Mouse (Mus musculus) MEL (cell line): ENCODE measurements around the gene Cdk1.

Experiments used
- BHLHE40 ChIP-seq: IDR thresholded peaks from 2 replicates; pipeline ENCODE4 v1.6.1; 2012; ENCODE audit warnings: low read depth, mild to moderate bottlenecking, inconsistent platforms, low read length, improper control_type of control experiment, borderline replicate concordance
- CTCF ChIP-seq, 3 experiments: IDR thresholded peaks in 2 of 3; conservative IDR thresholded peaks in 1 of 3; 2 replicates each; pipeline ENCODE4 v1.5.1; 2011 to 2012; ENCODE audit warnings: low read length in 3 of 3, low read depth in 2 of 3, mild to moderate bottlenecking in 2 of 3, improper control_type of control experiment in 1 of 3, inconsistent platforms in 1 of 3, mixed read lengths in 1 of 3, moderate library complexity in 1 of 3; ENCODE audit not compliant: control insufficient read depth in 1 of 3, insufficient read depth in 1 of 3, poor library complexity in 1 of 3, severe bottlenecking in 1 of 3
- E2F4 ChIP-seq: IDR thresholded peaks from 2 replicates; pipeline ENCODE4 v1.6.1; 2011; ENCODE audit warnings: low read depth, low read length, improper control_type of control experiment, borderline replicate concordance
- ETS1 ChIP-seq: IDR thresholded peaks from 2 replicates; pipeline ENCODE4 v1.6.1; 2012; ENCODE audit warnings: low read depth, mild to moderate bottlenecking, inconsistent platforms, low read length, improper control_type of control experiment, moderate library complexity
- GATA1 ChIP-seq: IDR thresholded peaks from 2 replicates; pipeline ENCODE4 v1.6.1; 2011; ENCODE audit warnings: low read depth, low read length, improper control_type of control experiment
- HCFC1 ChIP-seq: IDR thresholded peaks from 2 replicates; pipeline ENCODE4 v1.6.1; 2012; ENCODE audit warnings: low read depth, mild to moderate bottlenecking, inconsistent platforms, low read length, improper control_type of control experiment, moderate library complexity
- JUND ChIP-seq: IDR thresholded peaks from 2 replicates; pipeline ENCODE4 v1.6.1; 2011; ENCODE audit warnings: low read depth, mild to moderate bottlenecking, improper control_type of control experiment, low read length
- MAFK ChIP-seq: IDR thresholded peaks from 2 replicates; pipeline ENCODE4 v1.6.1; 2011; ENCODE audit warnings: low read depth, mild to moderate bottlenecking, low read length, improper control_type of control experiment, borderline replicate concordance
- NRF1 ChIP-seq: IDR thresholded peaks from 2 replicates; pipeline ENCODE4 v1.6.1; 2014; ENCODE audit warnings: low read depth, mild to moderate bottlenecking, inconsistent platforms, low read length, improper control_type of control experiment, moderate library complexity; ENCODE audit not compliant: poor library complexity, insufficient read depth, severe bottlenecking
- POLR2A ChIP-seq, 2 experiments: IDR thresholded peaks; 2 replicates each; pipeline ENCODE4 v1.6.1; 2011 to 2012; ENCODE audit warnings: low read length in 2 of 2, mild to moderate bottlenecking in 2 of 2, control low read depth in 1 of 2, improper control_type of control experiment in 1 of 2, low read depth in 1 of 2, moderate library complexity in 1 of 2; ENCODE audit not compliant: control insufficient read depth in 1 of 2, insufficient read depth in 1 of 2, poor library complexity in 1 of 2
- POLR2AphosphoS5 ChIP-seq: IDR thresholded peaks from 2 replicates; pipeline ENCODE4 v1.6.1; 2012; ENCODE audit warnings: low read depth, borderline replicate concordance, mild to moderate bottlenecking, inconsistent platforms, low read length, moderate library complexity, mixed read lengths
- TCF12 ChIP-seq: IDR thresholded peaks from 2 replicates; pipeline ENCODE4 v1.6.1; 2014; ENCODE audit warnings: low read depth, mild to moderate bottlenecking, inconsistent platforms, low read length, improper control_type of control experiment, moderate library complexity
- ZC3H11A ChIP-seq: IDR thresholded peaks from 2 replicates; pipeline ENCODE4 v1.6.1; 2012; ENCODE audit warnings: low read depth, mild to moderate bottlenecking, inconsistent platforms, low read length, improper control_type of control experiment

DNA sequence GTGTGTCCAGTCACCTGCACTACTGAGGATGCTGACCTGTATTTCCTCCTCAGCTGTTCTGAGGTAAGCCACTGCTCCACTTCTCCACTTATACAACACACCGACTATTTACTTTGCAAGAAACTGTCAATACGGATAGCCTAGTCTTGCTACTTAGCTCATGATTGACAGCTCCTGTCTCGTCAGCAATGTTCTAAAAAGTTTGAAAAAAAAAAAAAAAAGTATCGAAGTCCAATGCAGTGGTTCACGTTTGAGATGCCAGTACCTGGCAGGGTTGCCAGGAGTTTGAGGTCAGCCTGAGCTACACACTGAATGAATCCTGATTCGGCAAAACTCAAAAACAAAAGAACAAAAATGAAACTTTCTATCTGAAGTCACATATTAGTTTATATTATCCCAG lies 21.5 kb downstream of the Cdk1 start:
- TF ChIP-seq E2F4 (no peak), GATA1 (no peak), CTCF (IDR thresholded peaks at IDR 0.05 in 2 of 3, conservative IDR thresholded peaks at IDR 0.05 in 1 of 3; ENCODE audit: control insufficient read depth in 1 of 3, insufficient read depth in 1 of 3, low read depth in 2 of 3, low read length in 3 of 3, poor library complexity in 1 of 3, severe bottlenecking in 1 of 3) (no peak), POLR2A (IDR thresholded peaks at IDR 0.05; ENCODE audit: control insufficient read depth in 1 of 2, insufficient read depth in 1 of 2, low read depth in 1 of 2, low read length in 2 of 2, poor library complexity in 1 of 2) (no peak), MAFK (no peak), ETS1 (no peak), POLR2AphosphoS5 (no peak), JUND (no peak), ZC3H11A (no peak), TCF12 (no peak), BHLHE40 (no peak), NRF1 (no peak), HCFC1 (no peak)
